Mouse (Mus musculus): ENCODE measurements around the gene Banf2. TPM values are rescaled to one million over a fixed set of nuclear protein-coding genes. Genes with fewer than 3 reads are reported as not detected.

Banf2 gene
- polyA plus RNA-seq (2015; fragmentation: Nextera tagmentation; extraction: Ambion mirVana) = not detected in 2 replicates

GRCm38 (mm10) chr2:144032664-144033063 is at the start of gene Banf2:
Gene Banf2 (plus strand): TSS chr2:144033059.
- no peaks in the 10 kb centered on the region for H3K36me3 ChIP-seq
- H3K4me3 ChIP-seq = no peak within 1 kb of the TSS
- no peaks in the 10 kb centered on the region for H3K9me3 ChIP-seq
- no peaks in the 10 kb centered on the region for H3K4me1 ChIP-seq
- 87% methylated on average over 2 of the region's 2 CpGs for WGBS
- ATAC-seq (replicated peaks) = no peak
- no peak within 1 kb of the TSS for H3K9ac ChIP-seq (replicated peaks)
- H3K27ac ChIP-seq (replicated peaks) = no peak within 1 kb of the TSS
- H3K4me2 ChIP-seq (replicated peaks) = no peak within 1 kb of the TSS
- H3K27me3 ChIP-seq = no peaks in the 10 kb centered on the region

- H3K27ac ChIP-seq (replicated peaks) = no peak overlapping the region
- H3K27me3 ChIP-seq = no peaks in the 10 kb centered on the region
- no peak overlapping the region for H3K4me2 ChIP-seq (replicated peaks)
- no peaks in the 10 kb centered on the region for H3K4me1 ChIP-seq
- H3K36me3 ChIP-seq = no peaks in the 10 kb centered on the region
- WGBS = 85% methylated on average over 2 of the region's 2 CpGs
- H3K9me3 ChIP-seq = no peaks in the 10 kb centered on the region
- ATAC-seq (replicated peaks) = no peak
- no peak overlapping the region for H3K9ac ChIP-seq (replicated peaks)
- no peak overlapping the region for H3K4me3 ChIP-seq
These were observed 49.4 kb upstream of the Banf2 start for GRCm38 (mm10) chr2:143983482-143983881.

DNA sequence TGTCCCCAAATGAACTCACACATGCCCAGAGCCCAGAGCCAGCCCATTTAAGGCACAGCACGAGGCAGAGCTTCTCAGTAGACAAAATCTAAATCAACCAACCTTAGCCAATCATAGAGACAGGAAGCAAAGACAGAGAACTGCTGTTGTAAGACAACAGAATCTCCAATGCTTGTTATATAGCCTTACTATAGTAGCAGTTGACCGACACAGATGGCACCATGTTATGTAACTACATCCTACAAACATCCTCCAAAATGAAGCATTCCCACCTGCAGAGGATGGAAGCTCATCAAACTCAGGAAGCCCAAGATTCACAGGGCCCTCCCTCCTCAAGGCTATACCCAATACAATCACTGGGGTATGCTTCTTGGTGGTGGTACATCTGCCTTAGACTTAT is 45.4 kb upstream of the Banf2 start:
- H3K4me3 ChIP-seq = no peak overlapping the region
- H3K4me1 ChIP-seq = no peaks in the 10 kb centered on the region
- no peaks in the 10 kb centered on the region for H3K36me3 ChIP-seq
- H3K27ac ChIP-seq (replicated peaks) = no peak overlapping the region
- no peak overlapping the region for H3K4me2 ChIP-seq (replicated peaks)
- 77% methylated on average over 2 of the region's 2 CpGs for WGBS
- H3K27me3 ChIP-seq = no peaks in the 10 kb centered on the region
- ATAC-seq (replicated peaks) = no peak
- no peak overlapping the region for H3K9ac ChIP-seq (replicated peaks)
- no peaks in the 10 kb centered on the region for H3K9me3 ChIP-seq

DNA sequence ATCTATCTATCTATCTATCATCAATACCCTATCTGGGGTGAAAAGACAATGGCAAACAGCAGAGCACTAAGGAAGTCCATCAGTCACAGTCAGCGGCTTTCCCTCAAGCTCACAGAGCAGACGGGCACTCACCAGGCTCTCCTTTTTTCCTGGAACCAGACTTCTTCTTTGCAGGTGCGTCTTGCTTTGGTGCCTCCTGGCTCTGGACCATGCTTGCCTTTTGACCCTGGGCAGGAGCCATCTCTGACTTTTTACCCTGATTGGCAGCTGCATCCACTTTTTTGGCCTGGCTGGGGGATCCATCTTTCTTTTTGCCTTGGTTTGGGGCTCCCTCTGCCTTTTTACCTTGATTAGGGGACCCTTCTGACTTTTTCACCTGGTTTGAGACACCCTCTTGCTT is 44.8 kb upstream of the Banf2 start:
- 96% methylated on average over 3 of the region's 3 CpGs for WGBS
- H3K4me3 ChIP-seq = no peak overlapping the region
- no peak overlapping the region for H3K27ac ChIP-seq (replicated peaks)
- no peaks in the 10 kb centered on the region for H3K9me3 ChIP-seq
- H3K4me1 ChIP-seq = no peaks in the 10 kb centered on the region
- no peaks in the 10 kb centered on the region for H3K27me3 ChIP-seq
- no peak overlapping the region for H3K4me2 ChIP-seq (replicated peaks)
- no peaks in the 10 kb centered on the region for H3K36me3 ChIP-seq
- no peak overlapping the region for H3K9ac ChIP-seq (replicated peaks)
- no peak for ATAC-seq (replicated peaks)

- Histone ChIP-seq H3K27ac (replicated peaks) (no peak overlapping the region), H3K4me3 (no peak overlapping the region), H3K9ac (replicated peaks) (no peak overlapping the region), H3K4me2 (replicated peaks) (no peak overlapping the region), H3K36me3 (no peaks in the 10 kb centered on the region), H3K27me3 (no peaks in the 10 kb centered on the region), H3K9me3 (no peaks in the 10 kb centered on the region), H3K4me1 (no peaks in the 10 kb centered on the region)
- 9% methylated on average over 1 of the region's 1 CpGs for WGBS
- no peak for ATAC-seq (replicated peaks)
These were observed 41.9 kb upstream of the Banf2 start for GRCm38 (mm10) chr2:143990997-143991396.

DNA sequence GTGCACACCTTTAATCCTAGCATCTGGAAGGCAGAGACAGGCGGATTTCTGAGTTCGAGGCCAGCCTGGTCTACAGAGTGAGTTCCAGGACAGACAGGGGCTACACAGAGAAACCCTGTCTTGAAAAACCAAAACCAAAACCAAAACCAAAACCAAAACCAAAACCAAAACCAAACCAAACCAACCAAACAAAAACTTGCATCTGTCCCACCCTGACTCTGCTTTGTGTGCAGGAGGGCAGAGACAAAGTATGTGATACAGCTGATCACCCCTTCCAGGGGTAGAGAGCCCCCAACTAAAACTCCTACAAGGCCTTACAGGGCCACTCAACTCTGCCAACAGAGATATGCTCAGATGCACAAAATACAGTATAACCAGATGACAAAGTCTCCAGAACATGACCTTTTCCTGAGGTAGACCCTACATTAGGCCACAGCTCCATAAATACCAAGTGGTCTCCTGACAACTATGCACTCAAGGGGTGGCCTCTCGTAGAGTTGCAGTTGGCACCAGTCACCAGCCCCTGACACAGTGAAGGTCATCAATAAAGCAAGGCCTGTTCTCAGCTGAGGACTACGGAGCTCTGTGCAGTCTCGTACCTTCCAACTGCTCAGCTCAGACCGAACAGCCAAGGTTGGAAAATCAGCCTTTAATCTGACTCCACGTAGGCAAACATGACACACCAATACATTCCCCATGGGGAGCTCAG is 40.7 kb upstream of the Banf2 start:
- ATAC-seq (replicated peaks) = no peak
- H3K4me2 ChIP-seq (replicated peaks) = no peak overlapping the region
- no peaks in the 10 kb centered on the region for H3K36me3 ChIP-seq
- H3K9ac ChIP-seq (replicated peaks) = no peak overlapping the region
- H3K4me1 ChIP-seq = no peaks in the 10 kb centered on the region
- no peak overlapping the region for H3K27ac ChIP-seq (replicated peaks)
- 90% methylated on average over 7 of the region's 7 CpGs for WGBS
- H3K9me3 ChIP-seq = no peaks in the 10 kb centered on the region
- no peak overlapping the region for H3K4me3 ChIP-seq
- H3K27me3 ChIP-seq = no peaks in the 10 kb centered on the region

- no peak for ATAC-seq (replicated peaks)
- H3K4me2 ChIP-seq (replicated peaks) = no peak overlapping the region
- H3K9me3 ChIP-seq = no peaks in the 10 kb centered on the region
- H3K27me3 ChIP-seq = no peaks in the 10 kb centered on the region
- no peak overlapping the region for H3K27ac ChIP-seq (replicated peaks)
- 90% methylated on average over 1 of the region's 1 CpGs for WGBS
- H3K36me3 ChIP-seq = no peaks in the 10 kb centered on the region
- no peak overlapping the region for H3K4me3 ChIP-seq
- H3K4me1 ChIP-seq = no peaks in the 10 kb centered on the region
- no peak overlapping the region for H3K9ac ChIP-seq (replicated peaks)
These were observed 39.9 kb upstream of the Banf2 start for GRCm38 (mm10) chr2:143992977-143993376.

- no peaks in the 10 kb centered on the region for H3K27me3 ChIP-seq
- H3K9me3 ChIP-seq = no peaks in the 10 kb centered on the region
- peaks cover 5% of the 10 kb centered on the region for H3K4me1 ChIP-seq
- H3K4me2 ChIP-seq (replicated peaks) = no peak overlapping the region
- no peaks in the 10 kb centered on the region for H3K36me3 ChIP-seq
- H3K4me3 ChIP-seq = no peak overlapping the region
- H3K27ac ChIP-seq (replicated peaks) = no peak overlapping the region
- ATAC-seq (replicated peaks) = no peak
- no peak overlapping the region for H3K9ac ChIP-seq (replicated peaks)
- 89% methylated on average over 5 of the region's 5 CpGs for WGBS
These were observed 30.5 kb upstream of the Banf2 start for GRCm38 (mm10) chr2:144002229-144002984.

GRCm38 (mm10) chr2:144003544-144003943 is 29.3 kb upstream of the Banf2 start:
- Histone ChIP-seq H3K27me3 (no peaks in the 10 kb centered on the region), H3K36me3 (no peaks in the 10 kb centered on the region), H3K4me1 (peaks cover 5% of the 10 kb centered on the region), H3K4me3 (no peak overlapping the region), H3K4me2 (replicated peaks) (no peak overlapping the region), H3K9me3 (no peaks in the 10 kb centered on the region), H3K27ac (replicated peaks) (no peak overlapping the region), H3K9ac (replicated peaks) (no peak overlapping the region)
- 37% methylated on average over 2 of the region's 2 CpGs for WGBS
- no peak for ATAC-seq (replicated peaks)

- no peaks in the 10 kb centered on the region for H3K27me3 ChIP-seq
- no peak overlapping the region for H3K4me2 ChIP-seq (replicated peaks)
- WGBS = 85% methylated on average over 6 of the region's 6 CpGs
- no peaks in the 10 kb centered on the region for H3K36me3 ChIP-seq
- no peak overlapping the region for H3K9ac ChIP-seq (replicated peaks)
- no peak overlapping the region for H3K4me3 ChIP-seq
- H3K4me1 ChIP-seq = peaks cover 13% of the 10 kb centered on the region
- ATAC-seq (replicated peaks) = no peak
- no peaks in the 10 kb centered on the region for H3K9me3 ChIP-seq
- H3K27ac ChIP-seq (replicated peaks) = no peak overlapping the region
These were observed 27.5 kb upstream of the Banf2 start for GRCm38 (mm10) chr2:144005166-144005955.

DNA sequence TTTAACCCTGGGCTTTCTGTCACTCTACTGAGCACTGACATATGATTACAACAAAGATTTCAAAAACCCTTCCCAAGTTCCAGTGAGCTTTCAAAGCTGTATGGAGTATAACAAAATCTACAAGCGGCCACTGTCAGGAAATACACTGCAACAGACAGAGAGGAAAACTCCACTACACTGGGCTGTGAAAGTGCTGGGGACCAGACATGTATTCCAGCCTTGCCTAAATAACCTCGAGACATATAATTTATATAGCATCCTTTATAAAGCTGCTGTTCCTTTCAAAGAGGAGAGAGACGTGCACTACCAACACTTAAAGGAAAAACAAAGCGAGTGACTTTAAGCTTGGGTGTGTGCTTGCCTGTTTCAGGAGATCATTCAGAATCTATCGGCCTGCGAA is 26.2 kb upstream of the Banf2 start:
- Histone ChIP-seq H3K36me3 (no peaks in the 10 kb centered on the region), H3K4me3 (no peak overlapping the region), H3K27me3 (no peaks in the 10 kb centered on the region), H3K9me3 (no peaks in the 10 kb centered on the region), H3K4me1 (peaks cover 16% of the 10 kb centered on the region), H3K9ac (replicated peaks) (no peak overlapping the region), H3K27ac (replicated peaks) (no peak overlapping the region), H3K4me2 (replicated peaks) (no peak overlapping the region)
- ATAC-seq (replicated peaks) = no peak
- WGBS = 96% methylated on average over 6 of the region's 6 CpGs

GRCm38 (mm10) chr2:144007211-144007610 is 25.6 kb upstream of the Banf2 start:
- no peak for ATAC-seq (replicated peaks)

More at GRCm38 (mm10) chr2:144007211-144007610, 25.6 kb upstream of the Banf2 start:
- no peak overlapping the region for H3K27ac ChIP-seq (replicated peaks)
- no peak overlapping the region for H3K9ac ChIP-seq (replicated peaks)
- peaks cover 16% of the 10 kb centered on the region for H3K4me1 ChIP-seq
- H3K4me3 ChIP-seq = no peak overlapping the region
- H3K27me3 ChIP-seq = no peaks in the 10 kb centered on the region
- H3K9me3 ChIP-seq = no peaks in the 10 kb centered on the region
- H3K4me2 ChIP-seq (replicated peaks) = no peak overlapping the region
- no peaks in the 10 kb centered on the region for H3K36me3 ChIP-seq
- WGBS = 90% methylated on average over 4 of the region's 4 CpGs
